Mouse (Mus musculus) E14TG2a.4 (cell line): ENCODE measurements around the gene Eif3l.

Experiments used
- CTCF ChIP-seq: conservative IDR thresholded peaks from 2 replicates; pipeline ENCODE4 v1.5.1; 2014; ENCODE audit warnings: low read length
- NANOG ChIP-seq: IDR thresholded peaks from 2 replicates; pipeline ENCODE4 v1.6.1; 2014; ENCODE audit warnings: borderline replicate concordance, low read length, mixed read lengths

- no peak for TF ChIP-seq CTCF
- TF ChIP-seq NANOG = no peak
Observed at GRCm38 (mm10) chr15:79127101-79127500, 52.1 kb downstream of the Eif3l start.
